Mouse (Mus musculus) thymus, adult 18-20 months (tissue): ENCODE results near the gene Gtf2h3.
"Not testable (repeated sequence)": the region's sequence is repeated elsewhere in the genome, so short reads cannot be mapped to it uniquely, and the experiment has no call there.

Experiments used
- DNase-seq, 2 experiments: peaks; one replicate each; pipeline ENCODE4 v3.0.0; 2022; ENCODE audit warnings: mixed read lengths in 2 of 2

The Gtf2h3 gene

DNA sequence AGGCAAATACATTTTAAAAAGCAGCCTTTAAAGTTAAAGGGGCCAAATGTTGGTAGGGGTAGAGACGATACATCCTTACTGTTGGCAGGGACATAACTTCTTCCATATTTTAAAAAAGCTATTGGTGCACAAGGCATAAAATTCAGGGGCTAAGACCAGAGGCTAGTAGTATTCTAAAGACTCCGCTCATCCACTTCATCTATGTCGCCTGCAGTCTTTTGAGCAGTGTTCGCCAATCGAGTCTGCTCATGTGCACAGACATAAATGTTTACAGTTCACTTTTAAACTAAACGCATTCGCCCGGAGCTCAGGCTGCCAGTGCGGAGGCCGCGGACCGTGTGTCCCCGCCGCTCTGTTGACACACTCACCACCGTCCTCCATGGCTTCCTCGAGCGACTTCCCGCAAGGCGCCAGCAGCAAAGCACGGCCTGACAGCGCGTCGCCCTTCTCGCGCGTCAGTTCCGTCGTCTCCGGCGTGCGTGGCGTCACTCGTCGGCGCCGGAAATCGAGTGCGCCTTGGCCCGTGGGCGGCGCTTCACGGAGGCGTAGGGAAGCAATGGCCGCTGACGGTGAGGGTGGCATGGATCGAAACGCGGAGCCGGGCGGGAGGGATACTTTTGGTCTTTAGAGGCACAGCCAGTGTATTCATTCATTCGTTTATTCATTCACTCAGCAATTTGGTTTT is at the start of gene Gtf2h3, which contains the start of gene Eif2b1:
Gtf2h3 (plus strand) TSS at position 508 of the 685 bp plus-strand sequence.
Eif2b1 (minus strand) TSS at position 499 of the 685 bp plus-strand sequence.
- peak; percentile 76 to 85 for DNase-seq

DNA sequence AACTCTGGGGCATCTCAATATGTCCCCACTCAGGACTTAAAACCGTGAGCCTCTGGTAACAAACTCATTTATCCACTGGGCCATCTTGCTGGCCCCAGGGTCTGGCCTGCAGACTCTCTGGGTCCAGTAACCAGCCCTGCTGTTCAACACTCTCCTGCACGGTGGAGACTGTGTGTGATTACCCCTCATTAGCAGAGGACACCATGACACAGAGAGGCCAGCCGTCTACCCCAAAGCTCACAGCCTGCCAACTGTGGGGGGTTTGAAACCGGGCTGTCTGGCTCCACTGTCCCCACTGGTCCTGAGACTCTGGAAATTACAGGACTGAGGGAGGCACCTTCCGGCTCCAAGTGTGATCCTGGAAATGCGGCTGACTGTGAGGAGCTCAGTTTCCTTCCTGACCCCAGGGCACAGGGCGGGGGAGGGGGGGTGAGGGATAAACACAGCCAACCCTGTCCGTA is 49.7 kb upstream of the Gtf2h3 start:
- no peak for DNase-seq

DNA sequence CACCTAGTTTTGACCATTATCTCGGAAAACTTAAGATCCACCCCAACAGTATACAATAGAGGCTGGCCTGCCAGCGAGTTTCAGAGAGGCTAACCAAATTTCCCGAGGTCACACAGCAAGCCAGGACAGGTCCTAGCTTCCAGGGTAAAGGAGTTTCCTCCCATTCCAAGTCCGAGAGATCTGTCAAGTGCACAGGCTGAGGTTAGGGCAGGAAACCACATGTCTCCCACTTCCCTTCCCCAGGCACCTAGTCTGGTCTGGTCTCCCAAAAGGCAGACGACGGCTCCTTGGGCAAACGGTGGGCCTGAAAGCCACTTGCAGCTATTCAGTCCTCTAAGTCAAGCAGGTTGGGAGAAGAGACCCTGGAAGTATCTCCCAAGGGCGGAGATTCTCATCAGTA is 49.2 kb upstream of the Gtf2h3 start:
- DNase-seq = no peak

DNA sequence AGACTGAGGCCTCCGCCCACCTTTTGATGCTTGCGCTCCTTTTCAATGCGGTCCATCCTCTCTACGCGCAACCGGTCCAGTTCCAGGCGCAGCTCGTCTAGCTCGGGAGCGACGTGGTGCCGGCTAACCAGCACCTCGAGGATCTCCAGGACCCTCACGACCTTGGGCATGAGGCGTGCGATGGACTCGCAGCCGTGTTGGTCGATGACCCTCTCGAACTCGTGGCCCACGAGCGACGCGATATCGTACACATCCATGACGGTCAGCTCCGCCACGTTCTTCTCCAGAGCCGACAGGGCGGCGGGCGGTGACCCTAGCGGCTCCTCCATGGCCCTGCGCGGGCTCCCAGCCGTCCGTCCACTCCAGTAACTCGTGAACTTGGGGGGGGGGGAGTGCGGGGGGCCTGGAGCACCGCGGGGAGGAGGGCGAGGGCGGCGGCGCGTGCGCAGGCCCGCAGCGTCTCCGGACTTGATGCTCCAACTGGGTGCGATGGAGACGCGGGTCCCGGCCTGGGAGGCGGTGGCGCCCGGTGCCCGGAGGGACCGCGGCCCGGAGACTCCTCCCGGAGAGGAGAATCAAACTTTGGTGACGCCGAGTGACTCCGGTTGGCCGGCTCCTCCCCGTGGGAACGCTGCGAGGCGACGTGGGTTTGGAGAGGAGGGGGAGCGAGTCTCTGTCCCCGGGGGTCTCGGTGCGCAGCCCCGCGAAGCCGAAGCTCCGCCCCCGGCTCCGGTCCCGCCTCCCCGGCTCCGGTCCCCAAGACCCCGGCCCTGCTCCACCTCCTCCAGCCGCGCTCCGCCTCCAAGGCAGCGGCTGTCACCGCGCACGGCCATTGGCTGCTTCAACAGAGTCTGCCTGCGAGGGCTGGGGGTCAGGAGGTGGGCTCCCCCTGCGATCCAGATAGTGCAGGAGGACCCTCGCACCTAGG is 48.0 kb upstream of the Gtf2h3 start, which contains the start of gene Rilpl1:
Rilpl1 (minus strand) TSS at position 737 of the 928 bp plus-strand sequence.
- DNase-seq = peak; percentile 75

DNA sequence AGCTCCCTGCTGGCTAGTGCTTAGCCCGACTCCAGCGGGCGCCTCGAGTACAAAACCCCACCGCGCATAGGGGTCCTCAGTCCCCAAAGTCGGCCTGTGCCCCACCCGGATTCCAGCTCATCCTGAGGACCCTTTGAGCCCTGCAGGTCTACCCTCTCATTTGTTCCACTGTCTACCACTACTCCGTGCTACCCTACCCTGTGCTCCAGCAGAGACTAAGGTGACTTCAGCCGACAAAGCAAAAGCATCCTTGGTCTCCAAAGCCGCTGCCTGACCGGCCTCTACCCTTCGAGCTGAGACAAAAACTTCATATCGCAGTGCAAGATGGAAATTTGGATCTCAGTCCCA is 47.4 kb upstream of the Gtf2h3 start:
- no peak for DNase-seq

DNA sequence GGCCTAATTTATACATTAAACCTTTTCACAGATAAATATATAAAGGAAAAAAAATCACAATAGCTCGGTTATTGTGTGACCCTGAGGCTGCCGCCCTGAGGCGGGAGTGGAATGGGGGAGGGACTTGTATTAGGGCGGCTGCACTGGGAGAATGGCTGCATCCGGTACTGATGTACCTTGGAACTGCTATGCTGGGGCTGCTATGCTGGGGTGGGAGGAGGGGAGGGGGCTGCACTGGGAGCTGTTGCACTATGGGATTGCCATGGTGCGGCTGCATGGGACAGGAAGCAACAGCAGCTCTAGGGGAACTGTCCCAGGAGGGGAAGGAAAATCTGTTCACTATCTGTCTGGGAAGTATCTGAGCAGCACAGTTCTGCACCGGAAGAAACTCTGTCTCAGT is 46.5 kb upstream of the Gtf2h3 start:
- no peak for DNase-seq

DNA sequence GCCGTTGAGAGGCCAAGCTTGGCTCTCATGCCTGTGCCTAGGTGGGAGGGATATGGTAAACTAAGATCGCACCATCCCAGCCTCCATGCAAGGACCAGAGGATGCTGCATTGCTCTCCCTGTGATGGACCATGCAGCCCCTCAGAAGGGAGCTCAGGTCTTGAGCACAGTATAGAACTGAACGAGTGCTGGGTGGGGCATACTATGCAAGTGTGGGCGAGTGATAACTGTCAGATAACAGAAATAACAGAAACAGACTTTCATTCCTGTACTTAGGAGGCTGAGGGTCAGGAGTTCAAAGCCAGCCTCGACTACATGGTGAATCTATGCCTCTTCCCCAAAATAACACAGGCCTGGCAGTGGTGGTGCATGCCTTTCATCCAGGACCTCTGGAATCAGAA is 43.9 kb upstream of the Gtf2h3 start:
- no peak for DNase-seq

DNA sequence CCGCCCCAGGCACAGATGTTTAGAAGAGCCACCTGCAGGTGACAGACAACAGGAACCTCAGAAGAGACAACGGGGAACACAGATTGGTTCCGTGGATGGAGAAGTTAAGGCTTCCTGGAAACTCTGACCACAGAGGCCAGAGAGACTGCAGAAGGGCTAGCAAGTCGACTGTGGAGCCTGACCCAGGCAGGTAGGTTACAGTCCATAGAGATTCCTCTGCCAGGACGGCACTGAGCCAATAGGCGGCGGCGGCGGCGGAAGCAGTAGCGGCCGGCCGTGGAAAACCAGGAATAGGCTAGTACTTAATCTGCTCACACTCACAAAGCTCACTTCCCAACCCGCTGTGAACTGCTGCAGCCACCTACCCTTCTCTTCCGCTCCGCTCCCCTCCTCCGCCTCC is 42.2 kb upstream of the Gtf2h3 start:
- peak; percentile 21 to 38 for DNase-seq

DNA sequence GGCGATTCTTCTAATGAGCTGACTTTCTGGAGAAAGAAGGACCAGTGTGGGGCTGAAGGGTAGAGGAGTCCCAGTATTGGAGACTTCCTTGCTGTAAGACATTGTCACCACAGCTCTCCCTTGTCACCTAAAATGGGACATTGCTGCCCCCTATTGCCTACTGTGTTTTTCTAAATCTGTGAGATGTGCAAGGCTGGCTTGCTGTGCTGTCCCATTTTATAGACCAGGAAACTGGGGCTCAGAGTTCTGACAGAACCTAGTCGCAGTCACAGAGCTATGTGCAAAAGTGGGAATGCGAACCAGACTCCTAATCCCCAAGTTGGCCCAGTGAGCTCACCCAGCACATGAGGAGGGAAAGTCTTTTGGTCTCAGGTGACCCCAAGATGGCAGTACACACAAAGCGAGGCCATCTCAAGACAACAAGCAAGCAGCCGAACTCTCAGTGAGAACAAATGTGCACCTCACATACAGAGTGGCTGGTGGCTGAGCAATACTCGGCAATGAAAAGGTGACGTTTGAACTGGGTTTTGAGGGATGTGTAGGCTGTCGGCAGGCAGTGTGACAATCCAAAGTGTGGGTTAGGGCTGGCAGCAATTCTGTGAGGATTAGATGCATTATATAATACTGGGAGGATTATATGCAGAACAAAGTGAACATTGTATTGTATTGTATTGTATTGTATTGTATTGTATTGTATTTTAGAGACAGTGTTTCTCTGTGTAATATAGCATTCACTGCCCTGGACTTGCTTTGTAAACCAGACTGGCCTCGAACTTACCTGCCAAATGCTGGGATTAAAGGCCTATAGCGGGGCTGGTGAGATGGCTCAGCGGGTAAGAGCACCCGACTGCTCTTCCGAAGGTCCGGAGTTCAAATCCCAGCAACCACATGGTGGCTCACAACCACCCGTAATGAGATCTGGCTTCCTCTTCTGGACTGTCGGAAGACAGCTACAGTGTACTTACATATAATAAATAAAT is 39.8 kb upstream of the Gtf2h3 start:
- peak in 1 of 2 experiments; percentile 58 for DNase-seq

DNA sequence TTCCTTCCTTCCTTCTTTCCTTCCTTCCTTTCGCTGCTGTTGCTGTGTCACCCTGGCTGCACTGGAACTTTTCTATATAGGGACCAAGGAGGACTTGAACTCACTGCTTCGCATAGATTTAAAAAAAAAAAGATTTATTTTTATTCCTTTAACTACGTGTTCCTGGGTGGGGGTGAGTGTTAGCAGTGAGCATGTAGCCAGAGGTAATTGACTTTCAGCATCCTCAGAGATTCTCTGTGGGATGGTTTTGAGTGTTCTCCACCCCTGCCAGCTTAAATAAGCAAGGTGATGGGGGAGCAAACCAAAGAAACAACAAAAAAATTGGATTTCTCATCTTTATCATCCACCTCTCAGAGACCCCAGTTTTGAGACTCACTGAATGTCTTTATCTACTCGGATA is 39.0 kb upstream of the Gtf2h3 start:
- no peak for DNase-seq

DNA sequence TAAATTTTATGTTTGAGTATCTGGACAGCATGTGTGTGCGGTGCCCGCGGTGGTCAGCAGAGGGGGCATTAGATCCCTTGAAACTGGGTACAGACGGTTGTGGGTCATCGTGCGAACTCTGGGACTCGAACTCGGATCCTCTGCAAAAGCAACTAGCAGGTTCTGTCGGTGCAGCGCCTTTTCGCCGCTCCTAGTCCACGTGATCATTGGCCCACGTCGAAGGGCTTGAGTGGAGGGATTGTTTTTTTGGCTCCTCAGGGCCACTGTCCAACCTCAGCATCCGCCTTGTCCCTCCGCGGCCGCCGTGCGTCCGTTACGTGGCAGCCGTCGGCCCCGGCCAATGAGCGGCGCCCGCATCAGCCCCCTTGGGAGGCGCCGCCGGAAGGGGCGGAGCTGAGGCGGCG is 38.6 kb upstream of the Gtf2h3 start, which contains the start of gene Tmed2:
Tmed2 (plus strand) TSS at position 313 of the 404 bp plus-strand sequence.
- peak; percentile 86 to 89 for DNase-seq

DNA sequence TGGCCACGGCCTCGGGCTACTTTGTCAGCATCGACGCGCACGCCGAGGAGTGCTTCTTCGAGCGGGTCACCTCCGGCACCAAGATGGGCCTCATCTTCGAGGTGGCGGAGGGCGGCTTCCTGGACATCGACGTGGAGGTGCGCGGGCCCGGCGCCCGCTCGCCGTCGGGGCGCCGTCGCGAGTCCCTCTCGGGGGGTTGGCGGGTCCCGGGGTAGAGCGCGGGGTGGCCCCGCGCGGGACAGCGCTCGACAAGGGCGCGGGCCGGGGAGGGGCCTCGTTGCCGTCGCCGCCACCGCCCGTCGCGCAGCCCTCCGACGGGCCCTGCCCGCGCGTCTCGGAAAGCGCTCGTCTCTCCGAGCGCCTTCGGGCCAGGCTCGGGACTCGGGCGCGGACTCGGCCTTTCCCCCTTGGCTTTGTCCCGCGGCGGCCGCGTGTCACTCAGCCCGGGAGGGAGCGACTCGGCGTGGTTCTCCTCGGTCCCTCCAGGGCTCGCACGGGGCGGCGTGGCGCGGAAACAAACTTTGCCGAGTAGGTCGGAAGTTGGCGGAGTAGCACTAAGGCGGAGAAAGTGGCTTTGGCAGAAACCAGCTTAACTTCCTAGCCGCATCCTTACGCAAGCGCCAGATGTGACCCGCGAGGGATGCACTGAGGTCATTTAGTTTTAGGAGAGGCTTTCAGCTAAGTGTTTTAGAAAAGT is 37.9 kb upstream of the Gtf2h3 start:
- DNase-seq = peak; percentile 58 to 59

DNA sequence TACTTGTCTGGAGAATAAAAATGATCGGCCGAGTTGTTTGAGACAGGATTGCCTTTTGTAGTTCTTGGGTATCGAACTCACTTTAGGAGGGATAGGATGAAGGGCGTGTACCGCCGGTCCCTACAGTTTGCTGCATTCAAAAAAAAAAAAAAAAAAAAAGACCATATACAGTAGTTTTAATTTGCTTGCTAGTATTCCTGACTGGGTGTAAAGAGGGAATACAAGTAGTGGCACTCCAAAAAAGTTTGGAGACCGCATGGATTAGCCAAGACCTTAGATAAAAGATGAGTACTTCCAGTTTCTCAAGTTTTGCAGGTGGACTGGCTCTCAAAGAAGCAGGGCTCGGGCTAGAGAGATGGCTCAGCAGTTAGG is 37.4 kb upstream of the Gtf2h3 start:
- DNase-seq = no peak

DNA sequence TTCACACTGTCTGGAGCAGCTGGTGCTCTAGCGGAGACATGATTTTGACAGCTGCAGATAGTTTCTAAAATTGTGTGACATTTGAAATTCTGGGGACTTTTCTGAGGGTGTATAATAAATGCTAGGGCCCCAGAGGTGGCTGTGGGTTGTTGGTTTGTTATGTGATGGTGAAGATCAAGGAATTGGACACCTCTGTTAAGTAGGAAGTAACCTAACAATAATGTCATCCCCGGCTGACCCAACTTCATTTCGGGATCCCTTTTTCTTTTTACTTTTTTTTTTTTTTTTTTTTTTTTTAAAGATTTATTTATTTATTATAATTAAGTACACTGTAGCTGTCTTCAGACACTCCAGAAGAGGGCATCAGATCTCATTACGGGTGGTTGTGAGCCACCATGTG is 28.2 kb upstream of the Gtf2h3 start:
- not testable (repeated sequence) for DNase-seq

DNA sequence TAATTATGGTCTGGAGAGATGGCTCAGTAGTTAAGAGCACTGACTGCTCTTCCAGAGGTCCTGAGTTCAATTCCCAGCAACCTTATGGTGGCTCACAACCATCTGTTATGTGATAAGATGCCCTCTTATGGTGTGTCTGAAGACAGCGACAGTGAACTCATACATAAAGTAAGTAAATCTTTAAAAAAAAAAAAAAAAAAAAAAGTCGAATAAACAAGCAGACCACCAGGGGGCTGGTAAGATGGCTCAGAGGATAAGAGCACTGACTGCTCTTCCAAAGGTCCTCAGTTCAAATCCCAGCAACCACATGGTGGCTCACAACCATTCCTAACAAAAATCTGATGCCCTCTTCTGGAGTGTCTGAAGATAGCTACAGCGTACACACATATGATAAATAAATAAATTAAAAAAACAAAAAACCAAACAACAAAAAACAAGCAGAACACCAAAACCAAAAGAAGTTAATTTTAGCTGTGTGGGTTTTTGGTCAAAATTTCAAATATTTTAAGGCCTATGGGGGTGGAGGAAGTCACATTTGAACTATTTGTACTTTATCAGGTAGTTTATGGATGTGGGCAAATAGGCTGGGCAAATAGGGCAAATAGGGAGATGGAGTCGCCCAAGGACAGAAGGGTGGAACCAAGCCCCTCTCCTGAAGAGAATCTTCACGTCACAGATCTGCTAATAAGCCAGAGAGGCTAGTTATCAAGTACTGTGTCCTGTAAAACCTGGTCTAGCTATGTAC is 27.4 kb upstream of the Gtf2h3 start:
- DNase-seq = not testable (repeated sequence)

DNA sequence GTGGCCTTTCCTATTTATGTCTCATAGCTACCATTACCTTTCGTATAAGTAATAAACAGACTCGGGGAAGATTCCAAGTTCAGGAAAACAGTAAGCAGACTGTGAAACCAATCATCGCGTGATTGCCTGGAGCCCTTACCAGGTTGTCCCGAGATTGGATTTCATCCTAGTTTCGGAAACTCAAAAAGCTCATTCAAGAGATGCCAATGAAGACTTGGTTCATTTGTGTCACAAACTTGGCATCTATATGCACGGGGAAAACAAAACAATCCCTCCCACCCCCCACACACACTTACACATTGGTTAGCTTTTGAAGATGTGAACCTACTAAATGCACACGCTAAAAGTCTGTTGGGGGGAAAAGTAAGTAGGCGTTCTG is 26.9 kb upstream of the Gtf2h3 start:
- DNase-seq = no peak

DNA sequence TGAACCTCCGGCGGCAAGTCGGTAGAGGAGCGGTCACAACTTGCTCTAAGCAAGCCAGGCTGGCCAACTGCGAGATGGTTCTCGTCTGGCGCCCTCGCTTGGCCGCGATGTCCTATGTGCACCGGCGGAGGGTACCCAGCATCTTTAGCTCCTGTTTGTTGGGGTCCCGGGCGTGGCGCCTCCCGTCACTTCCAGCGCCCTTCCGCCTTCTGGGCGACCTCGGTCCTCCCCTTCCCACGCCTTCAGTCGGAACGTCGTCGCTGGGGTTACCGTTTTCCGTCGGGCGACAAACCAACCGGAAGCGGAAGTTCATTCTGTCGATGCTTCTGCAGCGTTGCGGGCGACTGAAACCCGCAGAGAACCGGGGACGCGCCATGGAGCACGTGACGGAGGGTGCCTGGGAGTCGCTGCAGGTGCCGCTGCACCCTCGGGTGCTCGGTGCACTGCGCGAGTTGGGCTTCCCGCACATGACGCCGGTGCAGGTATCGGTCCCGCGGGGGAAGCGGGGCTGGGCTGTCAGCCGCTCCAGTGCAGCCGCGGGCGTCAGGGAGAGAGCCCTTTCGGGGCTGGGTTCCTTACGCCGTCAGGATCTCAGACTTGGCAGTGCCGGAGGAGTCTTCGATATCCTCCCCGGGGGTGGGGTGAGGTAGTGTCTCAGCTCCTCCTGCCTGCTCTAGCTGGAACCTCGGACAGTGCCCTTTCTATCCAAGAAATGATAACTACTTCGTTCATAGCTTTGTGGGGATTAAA is 26.2 kb upstream of the Gtf2h3 start, which contains the start of gene Ddx55:
Ddx55 (plus strand) TSS at position 307 of the 750 bp plus-strand sequence.
- peak; percentile 86 to 91 for DNase-seq

DNA sequence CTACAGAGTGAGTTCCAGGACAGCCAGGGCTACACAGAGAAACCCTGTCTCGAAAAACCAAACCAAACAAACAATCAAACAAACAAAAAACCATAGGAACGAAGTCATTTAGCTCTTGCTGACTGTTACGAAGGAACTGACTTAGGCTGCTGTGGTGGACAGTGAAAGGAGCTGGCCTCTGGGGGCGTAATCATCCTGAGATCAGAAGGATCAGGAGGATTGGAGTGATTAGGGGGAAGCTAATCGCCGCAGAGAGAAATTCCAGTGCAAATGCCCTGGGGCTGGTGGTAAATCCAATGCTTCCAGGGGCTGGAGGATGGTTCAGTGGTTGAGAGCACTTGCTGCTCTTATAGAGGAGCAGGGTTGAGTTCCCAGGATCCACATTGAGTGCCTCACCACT is 25.3 kb upstream of the Gtf2h3 start:
- no peak for DNase-seq

DNA sequence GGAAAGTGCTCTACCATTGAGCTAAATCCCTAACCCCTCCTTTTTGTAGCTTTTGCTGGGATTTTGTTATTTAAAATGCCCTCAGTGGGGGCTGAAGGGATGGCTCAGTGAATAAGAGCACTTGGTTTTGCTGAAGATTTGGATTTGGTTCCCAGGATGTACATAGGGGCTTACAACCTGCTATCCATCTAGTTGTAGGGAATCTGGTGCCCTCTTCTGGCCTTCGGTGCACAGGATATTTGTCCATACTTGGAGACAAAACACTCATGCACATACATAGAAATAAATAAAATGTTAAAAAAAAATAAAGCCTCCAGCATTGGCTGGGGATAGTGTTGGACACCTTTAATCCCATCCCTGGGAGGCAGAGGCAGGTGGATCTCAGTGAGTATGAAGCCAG is 23.8 kb upstream of the Gtf2h3 start:
- DNase-seq = no peak

DNA sequence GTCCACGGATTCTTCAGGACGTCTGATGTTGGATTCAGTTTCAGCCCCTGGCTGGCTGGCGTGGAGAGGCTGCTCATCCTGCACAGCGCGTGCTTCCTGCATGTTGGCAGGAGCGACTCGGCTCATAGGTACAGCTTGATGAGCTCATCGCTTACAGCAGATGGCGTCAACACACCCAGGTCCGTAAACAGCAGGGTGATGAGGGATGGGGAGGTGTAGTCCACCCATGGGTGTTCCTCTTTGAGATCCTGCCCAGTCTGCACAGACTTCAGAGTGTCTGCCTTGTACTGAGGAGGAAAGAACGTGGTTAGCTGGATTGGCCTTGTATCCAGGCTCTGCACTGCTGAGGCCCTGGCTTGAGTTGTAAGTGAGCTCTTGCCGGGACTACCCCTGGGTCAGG is 7.9 kb upstream of the Gtf2h3 start:
- DNase-seq = no peak
